ENCODE assay signal across 17 mouse cellular contexts in the genomic region with DNA sequence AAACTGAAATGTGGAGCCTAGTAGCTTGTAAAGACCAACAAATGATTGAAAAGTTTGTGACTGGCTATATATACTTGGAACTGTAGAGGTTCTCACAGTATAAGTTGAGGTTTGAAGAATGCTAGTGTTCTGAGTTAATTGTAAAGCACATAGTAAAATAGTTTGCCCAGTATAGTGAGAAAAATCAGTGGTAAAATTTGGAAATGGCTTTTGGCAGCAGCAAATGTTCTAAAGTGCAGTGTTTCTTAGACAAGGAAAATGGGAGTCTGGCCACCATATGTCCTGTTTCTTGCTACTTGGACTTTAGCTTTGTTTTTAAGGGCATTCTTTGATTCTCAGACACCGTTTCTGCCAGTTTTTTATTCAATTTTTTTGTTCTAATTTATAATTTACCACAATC.
"Had no signal": no experiment of that assay in that cellular context is flagged by ENCODE, and none has a peak within 500 bp of the region (broad histone marks: within the 10 kb centered on the region; RNA-seq: fewer than 3 reads in every experiment).

No protein-coding gene starts in this region.

- H3K27ac ChIP-seq: lung, embryonic 15.5 days; macrophage; midbrain, embryonic 13.5 days; midbrain, embryonic 15.5 days; neural tube, embryonic 12.5 days; stomach, embryonic 15.5 days; stomach, postnatal 0 days had no signal

- H3K36me3 ChIP-seq: midbrain, embryonic 13.5 days; neural tube, embryonic 12.5 days had no signal

- ATAC-seq: lung, postnatal 0 days; midbrain, embryonic 15.5 days had no signal

- DNase-seq: lung, adult 2 months; lung, postnatal 14 days; lung, postnatal 36 days; right cerebral cortex, postnatal 14 days; thymus, adult 2 months; thymus, postnatal 25 days; thymus, postnatal 4 days had no signal

- H3K4me2 ChIP-seq: lung, embryonic 15.5 days; midbrain, embryonic 11.5 days; midbrain, embryonic 13.5 days; midbrain, embryonic 15.5 days; neural tube, embryonic 12.5 days; stomach, embryonic 15.5 days had no signal

- H3K9me3 ChIP-seq: lung, embryonic 15.5 days; megakaryocyte, embryonic 14.5 days; midbrain, embryonic 13.5 days; midbrain, embryonic 15.5 days; neural tube, embryonic 12.5 days; stomach, embryonic 15.5 days had no signal

- H3K27me3 ChIP-seq: lung, embryonic 15.5 days; megakaryocyte, embryonic 14.5 days; midbrain, embryonic 13.5 days; midbrain, embryonic 15.5 days; neural tube, embryonic 12.5 days; stomach, embryonic 15.5 days had no signal

- H3K9ac ChIP-seq: lung, embryonic 15.5 days; midbrain, embryonic 13.5 days; midbrain, embryonic 15.5 days; neural tube, embryonic 12.5 days; stomach, embryonic 15.5 days had no signal

- H3K4me1 ChIP-seq: lung, embryonic 15.5 days; midbrain, embryonic 13.5 days; midbrain, embryonic 15.5 days; neural tube, embryonic 12.5 days; stomach, embryonic 15.5 days had no signal

- H3K4me3 ChIP-seq: lung, embryonic 15.5 days; megakaryocyte, embryonic 14.5 days; midbrain, embryonic 13.5 days; midbrain, embryonic 15.5 days; neural tube, embryonic 12.5 days; stomach, embryonic 15.5 days had no signal
